Mouse (Mus musculus) brain, adult 10 weeks (tissue): ENCODE measurements around the gene Saxo2. TPM values are rescaled to one million over a fixed set of nuclear protein-coding genes. Genes with fewer than 3 reads are reported as not detected.

Experiments used
- polyA plus RNA-seq: library from polyadenylated mRNA; stranded (reverse); fragments of 350-450 nt; fragmentation: Illumina TruSeq; extraction: RNeasy Lipid Tissue Mini Kit (QIAGEN cat#74804); gene quantifications from one replicate; pipeline ENCODE4 v1.2.3, GENCODE M21; 2015; ENCODE audit warnings: low read depth, low replicate concordance

Saxo2 gene
- polyA plus RNA-seq: 16.7 TPM

GRCm38 (mm10) chr7:82648353-82649080 lies at the start of gene Saxo2, which contains the start of gene Efl1:
Gene Saxo2 (minus strand): TSS chr7:82648528.
Gene Efl1 (plus strand): TSS chr7:82648614.

Other genes starting within 250 kb of the Saxo2 start
- 8.8 TPM for gene Efl1, start 86 bp upstream of the Saxo2 start, polyA plus RNA-seq
- gene Mex3b, start 218.8 kb upstream of the Saxo2 start, polyA plus RNA-seq: 9.6 TPM